Mouse (Mus musculus): ENCODE measurements at regions not wholly inside any gene's neighbourhood (a gene's known extent, or its start where the extent isn't known, plus 50 kb on each side); places are given as distances from the start of the nearest gene placed in this dataset.

DNA sequence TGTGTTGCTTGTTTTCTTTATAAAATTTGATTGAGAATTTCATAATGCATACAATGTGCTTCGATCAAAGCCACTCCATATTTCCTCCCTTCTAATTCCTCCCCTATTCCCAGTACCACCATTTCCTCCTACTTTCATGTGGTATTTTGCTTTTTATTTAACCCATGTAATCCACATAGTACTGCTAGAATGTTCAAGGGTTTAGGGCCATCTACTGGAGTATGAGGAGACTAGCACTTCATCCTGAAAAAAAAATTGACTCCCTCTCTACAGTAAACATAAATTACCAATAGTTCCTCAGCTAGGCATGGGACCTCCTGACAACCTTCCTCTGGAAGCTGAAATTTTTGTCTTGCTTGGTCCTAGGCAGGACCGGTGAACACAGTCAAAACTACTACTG is 163.0 kb downstream of the Gpr165 start:
- DNase-seq (ENCODE audit: low spot score in 2 of 2): no peak

DNA sequence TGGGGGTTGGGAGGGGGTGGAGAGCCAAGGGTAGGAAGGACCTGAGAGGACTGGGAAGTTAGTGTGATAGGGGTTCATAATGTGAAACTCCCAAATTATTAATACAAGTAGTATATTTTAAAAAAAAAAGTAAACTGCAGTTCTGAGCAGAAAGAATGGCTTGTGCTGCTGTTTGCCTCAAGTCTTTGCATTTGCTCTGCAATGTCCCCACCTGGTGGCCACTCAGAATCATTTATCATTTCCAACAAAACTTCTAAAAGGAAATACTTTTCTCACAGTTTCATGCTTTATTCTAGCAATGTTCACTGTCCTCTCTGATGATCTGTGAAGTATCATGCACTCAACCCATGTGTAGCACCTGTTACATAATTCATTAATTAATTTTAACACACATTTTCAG is 165.5 kb downstream of the Gpr165 start:
- DNase-seq (ENCODE audit: low spot score in 2 of 2): peak in 1 of 2 experiments; percentile 22

DNA sequence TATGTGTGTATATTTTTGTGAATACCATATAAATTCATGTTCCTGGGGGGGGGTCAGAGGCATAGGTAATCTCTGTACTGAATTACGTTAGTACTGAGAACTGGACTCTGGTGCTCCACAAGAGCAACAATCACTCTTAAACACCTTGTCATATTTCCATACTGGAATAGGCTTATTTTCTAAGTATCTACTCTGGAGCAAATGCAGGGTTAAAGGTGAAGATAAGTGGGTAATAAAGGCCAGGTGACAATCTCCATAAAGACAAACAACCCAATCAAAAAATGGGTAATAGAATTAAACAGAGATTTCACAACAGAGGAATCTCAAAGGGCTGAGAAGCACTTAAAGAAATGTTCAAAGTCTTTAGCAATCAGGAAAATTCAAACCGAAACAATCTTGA is 165.9 kb downstream of the Gpr165 start:
- no peak for DNase-seq (ENCODE audit: low spot score in 2 of 2)

DNA sequence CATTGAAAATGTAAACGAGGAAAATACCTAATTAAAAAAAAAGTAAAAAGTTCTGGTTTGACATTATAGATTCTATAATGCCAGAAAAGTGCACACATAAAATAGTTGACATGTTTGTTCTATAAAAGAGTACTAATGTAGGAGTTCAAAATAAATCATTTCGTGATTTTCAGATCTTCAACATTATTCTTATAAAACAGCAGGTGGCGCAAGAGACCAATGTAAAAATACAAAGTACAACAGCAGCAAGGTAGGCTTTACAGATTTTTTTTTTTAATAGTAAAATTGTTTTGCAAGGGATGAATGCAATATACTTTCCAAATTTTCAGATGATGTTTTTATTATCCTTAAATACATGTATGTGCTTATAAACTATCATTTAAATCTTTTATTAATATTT is 171.8 kb upstream of the Pgr15l start:
- DNase-seq (ENCODE audit: low spot score in 2 of 2): no peak

Measured in frontal cortex, postnatal 10 days (tissue).